19 mouse cellular contexts compared by ENCODE assay signal in the genomic region with DNA sequence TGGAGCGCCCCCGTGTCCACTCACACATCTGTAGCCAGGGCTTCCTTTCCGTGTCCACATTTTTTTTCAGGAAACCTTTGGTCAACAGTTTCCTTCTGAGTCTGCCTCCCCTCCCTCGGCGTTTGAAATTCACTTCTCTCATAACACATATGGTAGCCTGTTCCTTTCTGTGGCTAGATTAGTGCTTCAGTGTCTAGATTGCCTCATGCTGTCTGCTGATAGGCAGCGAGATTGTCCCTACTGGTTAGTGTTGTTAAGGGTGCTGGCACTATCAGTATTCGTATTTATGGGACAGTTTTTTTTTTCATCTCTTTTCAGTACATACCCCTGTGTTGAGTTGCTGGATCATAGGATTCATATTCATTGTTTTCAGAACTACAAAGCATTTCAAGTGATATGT. TPM values are rescaled to one million over a fixed set of nuclear protein-coding genes. Genes with fewer than 3 reads are reported as not detected.
DNase-seq lines count a peak whose midpoint lies in the region; ATAC-seq lines count a peak whose summit lies in the region.
"Had no signal": no experiment of that assay in that cellular context is flagged by ENCODE, and none has a peak within 500 bp of the region (broad histone marks: within the 10 kb centered on the region; RNA-seq: fewer than 3 reads in every experiment).

No protein-coding gene starts in this region.

- intact Hi-C loops in heart, postnatal 14 days (cut with DNase I) = no loop called here

- peak; percentile 83 for ATAC-seq in common myeloid progenitor, adult 5-6 weeks (replicated peaks; ENCODE audit: low read depth, poor library complexity, severe bottlenecking)
- ATAC-seq in megakaryocyte progenitor cell, adult 5-6 weeks (replicated peaks; ENCODE audit: poor library complexity) = peak; percentile 87
- ATAC-seq in CD4-positive, CD25-positive, alpha-beta regulatory T cell, adult 4 months = no peak
- ATAC-seq: activated CD4-positive, CD25-positive, alpha-beta regulatory T cell, adult 4 months; forebrain, postnatal 0 days; hindbrain, postnatal 0 days; intestine, embryonic 15.5 days had no signal

- DNase-seq in heart, adult 11 months = peak; percentile 46
- no peak for DNase-seq in heart, postnatal 14 days
- DNase-seq in 416B (ENCODE audit: low read depth) = peak; percentile 79
- DNase-seq in B cell, adult 2 months = no peak
- DNase-seq: adrenal gland, adult 8-10 months; cerebellum, adult 11-12 months; cerebellum, postnatal 10 days; forebrain, postnatal 0 days; kidney, adult 2 months; kidney, postnatal 36 days; lung, adult 2 months; lung, postnatal 14 days; right cerebral cortex, postnatal 14 days had no signal

RNA-seq across cellular contexts. Expression of a gene that starts 53.7 kb away (rescaled TPM):
- 100 to 1,000 TPM; 728 to 823 TPM for total RNA-seq in heart, postnatal 14 days (2021)
- total RNA-seq in common myeloid progenitor, adult 5-6 weeks (2017) = 111 and 131 TPM in 2 replicates
- total RNA-seq in megakaryocyte progenitor cell, adult 5-6 weeks (2015) = 307 and 338 TPM in 2 replicates
- total RNA-seq in megakaryocyte progenitor cell, adult 5-6 weeks (2017) = 150 and 188 TPM in 2 replicates
- 100 to 1,000 TPM; 601 to 659 TPM for polyA plus RNA-seq in CD4-positive, CD25-positive, alpha-beta regulatory T cell, adult 4 months (2017; shearing (Covaris generic))

RNA-seq across cellular contexts. Expression of a gene that starts 54.0 kb away (rescaled TPM):
- total RNA-seq in heart, postnatal 14 days (2021) = 1,000 to 10,000 TPM; 1,141 to 1,154 TPM
- 6.3 and 14.1 TPM in 2 replicates for total RNA-seq in common myeloid progenitor, adult 5-6 weeks (2017)
- total RNA-seq in megakaryocyte progenitor cell, adult 5-6 weeks (2015) = 0.20 and 0.30 TPM in 2 replicates
- total RNA-seq in megakaryocyte progenitor cell, adult 5-6 weeks (2017) = 0.33 and 0.34 TPM in 2 replicates
- polyA plus RNA-seq in CD4-positive, CD25-positive, alpha-beta regulatory T cell, adult 4 months (2017; shearing (Covaris generic)) = 1 to 10 TPM in 1 of 2 experiments, under 1 TPM in 1; 0.28 to 1.6 TPM

Comparison
In these comparisons a context has a peak if more than half of its experiments do, and no peak if none do; other contexts are left out.
1. DNase-seq: peak in heart, adult 11 months (single experiment) and 416B (single experiment); none in heart, postnatal 14 days (0 of 2) and B cell, adult 2 months (0 of 2).
2. RNA of a gene that starts 54.0 kb away (total RNA-seq): 1,141 to 1,154 TPM in heart, postnatal 14 days; 6.3 to 14.1 TPM in common myeloid progenitor, adult 5-6 weeks and 0.20 to 0.34 TPM in megakaryocyte progenitor cell, adult 5-6 weeks; every median in the first group is over 10 times any median in the second.